Mouse (Mus musculus): Measurements from ENCODE around the gene Zfand2b. TPM values are rescaled to one million over a fixed set of nuclear protein-coding genes. Genes with fewer than 3 reads are reported as not detected.
A peak's percentile ranks its signal among the peaks of the same experiment; 100 is the strongest.

Gene Zfand2b
- polyA plus RNA-seq, 1 experiment: 14.8 TPM

- Histone ChIP-seq H3K4me3 (ENCODE audit: insufficient read depth, low read length) (no peak overlapping the region), H3K4me1 (ENCODE audit: control insufficient read depth, insufficient read depth, low read length) (0 out of 2 replicates have a peak, but pooled peaks cover under 1% of the 10 kb centered on the region)
- TF ChIP-seq POLR2A (IDR thresholded peaks at IDR 0.05; ENCODE audit: low read depth, low read length): no peak
- no peak for TF ChIP-seq CTCF (IDR thresholded peaks at IDR 0.05; ENCODE audit: borderline replicate concordance, insufficient read depth, low read length)
Measured at GRCm38 (mm10) chr1:75187914-75188483, 19.6 kb downstream of the Zfand2b start.

GRCm38 (mm10) chr1:75190577-75190976 lies 22.1 kb downstream of the Zfand2b start:
- H3K4me3 ChIP-seq (ENCODE audit: insufficient read depth, low read length): no peak overlapping the region; the same call in 1 of the 2 replicates

More at GRCm38 (mm10) chr1:75187914-75188483, 19.6 kb downstream of the Zfand2b start:
- H3K27ac ChIP-seq (ENCODE audit: insufficient read depth, low read length): no peak overlapping the region

GRCm38 (mm10) chr1:75191258-75191621 lies 22.8 kb downstream of the Zfand2b start:
- no peak for TF ChIP-seq CTCF (IDR thresholded peaks at IDR 0.05; ENCODE audit: borderline replicate concordance, insufficient read depth, low read length)
- no peak for TF ChIP-seq POLR2A (IDR thresholded peaks at IDR 0.05; ENCODE audit: low read depth, low read length)
- H3K27ac ChIP-seq (ENCODE audit: insufficient read depth, low read length): no peak overlapping the region
- peak overlapping the region; percentile 78 for H3K4me3 ChIP-seq (ENCODE audit: insufficient read depth, low read length)
- H3K4me1 ChIP-seq (ENCODE audit: control insufficient read depth, insufficient read depth, low read length): 0 out of 2 replicates have a peak, but pooled peaks cover 5% of the 10 kb centered on the region

More at GRCm38 (mm10) chr1:75190577-75190976, 22.1 kb downstream of the Zfand2b start:
- no peak for TF ChIP-seq POLR2A (IDR thresholded peaks at IDR 0.05; ENCODE audit: low read depth, low read length)
- TF ChIP-seq CTCF (IDR thresholded peaks at IDR 0.05; ENCODE audit: borderline replicate concordance, insufficient read depth, low read length): no peak
- Histone ChIP-seq H3K27ac (ENCODE audit: insufficient read depth, low read length) (no peak overlapping the region), H3K4me1 (ENCODE audit: control insufficient read depth, insufficient read depth, low read length) (0 out of 2 replicates have a peak, but pooled peaks cover 5% of the 10 kb centered on the region)

- H3K4me3 ChIP-seq (ENCODE audit: insufficient read depth, low read length): peak within 1 kb of the TSS; percentile 78
- TF ChIP-seq CTCF (IDR thresholded peaks at IDR 0.05; ENCODE audit: borderline replicate concordance, insufficient read depth, low read length) (no peak), POLR2A (IDR thresholded peaks at IDR 0.05; ENCODE audit: low read depth, low read length) (peak; percentile 91)
- H3K4me1 ChIP-seq (ENCODE audit: control insufficient read depth, insufficient read depth, low read length): 0 out of 2 replicates have a peak, but pooled peaks cover 5% of the 10 kb centered on the region
- peak within 1 kb of the TSS; percentile 90 for H3K27ac ChIP-seq (ENCODE audit: insufficient read depth, low read length)
Measured at GRCm38 (mm10) chr1:75191622-75192402, 23.4 kb downstream of the Zfand2b start, which contains the start of the genes Ankzf1 and Atg9a. Gene Ankzf1 (plus strand): TSS chr1:75192151. Gene Atg9a (minus strand): TSS chr1:75192196.

GRCm38 (mm10) chr1:75192452-75192851 lies 24.0 kb downstream of the Zfand2b start:
- 0 out of 2 replicates have a peak, but pooled peaks cover 5% of the 10 kb centered on the region for H3K4me1 ChIP-seq (ENCODE audit: control insufficient read depth, insufficient read depth, low read length)
- H3K27ac ChIP-seq (ENCODE audit: insufficient read depth, low read length): peak overlapping the region; percentile 90
- peak overlapping the region; percentile 74 for H3K4me3 ChIP-seq (ENCODE audit: insufficient read depth, low read length)
- TF ChIP-seq CTCF (IDR thresholded peaks at IDR 0.05; ENCODE audit: borderline replicate concordance, insufficient read depth, low read length) (no peak), POLR2A (IDR thresholded peaks at IDR 0.05; ENCODE audit: low read depth, low read length) (no peak; the same call in none of the 2 replicates)

GRCm38 (mm10) chr1:75201236-75201635 lies 32.8 kb downstream of the Zfand2b start:
- H3K4me1 ChIP-seq (ENCODE audit: control insufficient read depth, insufficient read depth, low read length): no peaks in the 10 kb centered on the region
- TF ChIP-seq CTCF (IDR thresholded peaks at IDR 0.05; ENCODE audit: borderline replicate concordance, insufficient read depth, low read length) (no peak), POLR2A (IDR thresholded peaks at IDR 0.05; ENCODE audit: low read depth, low read length) (no peak)

GRCm38 (mm10) chr1:75208967-75209678 lies 40.7 kb downstream of the Zfand2b start:
- Histone ChIP-seq H3K27ac (ENCODE audit: insufficient read depth, low read length) (no peak overlapping the region; the same call in 1 of the 2 replicates), H3K4me3 (ENCODE audit: insufficient read depth, low read length) (peak overlapping the region; percentile 57), H3K4me1 (ENCODE audit: control insufficient read depth, insufficient read depth, low read length) (0 out of 2 replicates have a peak, but pooled peaks cover 3% of the 10 kb centered on the region)
- TF ChIP-seq POLR2A (IDR thresholded peaks at IDR 0.05; ENCODE audit: low read depth, low read length): peak; percentile 52
- no peak for TF ChIP-seq CTCF (IDR thresholded peaks at IDR 0.05; ENCODE audit: borderline replicate concordance, insufficient read depth, low read length)

More at GRCm38 (mm10) chr1:75201236-75201635, 32.8 kb downstream of the Zfand2b start:
- Histone ChIP-seq H3K4me3 (ENCODE audit: insufficient read depth, low read length) (no peak overlapping the region), H3K27ac (ENCODE audit: insufficient read depth, low read length) (no peak overlapping the region)

- H3K27ac ChIP-seq (ENCODE audit: insufficient read depth, low read length): no peak within 1 kb of the TSS
Measured at GRCm38 (mm10) chr1:75210136-75211087, 42.0 kb downstream of the Zfand2b start, which contains the start of the genes Glb1l and Stk16. Gene Glb1l (minus strand): TSS chr1:75210813. Gene Stk16 (plus strand): TSS chr1:75210838.

More at GRCm38 (mm10) chr1:75210136-75211087, 42.0 kb downstream of the Zfand2b start, which contains the start of the genes Glb1l and Stk16:
- Histone ChIP-seq H3K4me1 (ENCODE audit: control insufficient read depth, insufficient read depth, low read length) (0 out of 2 replicates have a peak, but pooled peaks cover 3% of the 10 kb centered on the region), H3K4me3 (ENCODE audit: insufficient read depth, low read length) (peak within 1 kb of the TSS; percentile 64)
- TF ChIP-seq POLR2A (IDR thresholded peaks at IDR 0.05; ENCODE audit: low read depth, low read length) (peak; percentile 95), CTCF (IDR thresholded peaks at IDR 0.05; ENCODE audit: borderline replicate concordance, insufficient read depth, low read length) (no peak)
